Mouse (Mus musculus): ENCODE measurements at regions not wholly inside any gene's neighbourhood (a gene's known extent, or its start where the extent isn't known, plus 50 kb on each side); places are given as distances from the start of the nearest gene placed in this dataset.

DNA sequence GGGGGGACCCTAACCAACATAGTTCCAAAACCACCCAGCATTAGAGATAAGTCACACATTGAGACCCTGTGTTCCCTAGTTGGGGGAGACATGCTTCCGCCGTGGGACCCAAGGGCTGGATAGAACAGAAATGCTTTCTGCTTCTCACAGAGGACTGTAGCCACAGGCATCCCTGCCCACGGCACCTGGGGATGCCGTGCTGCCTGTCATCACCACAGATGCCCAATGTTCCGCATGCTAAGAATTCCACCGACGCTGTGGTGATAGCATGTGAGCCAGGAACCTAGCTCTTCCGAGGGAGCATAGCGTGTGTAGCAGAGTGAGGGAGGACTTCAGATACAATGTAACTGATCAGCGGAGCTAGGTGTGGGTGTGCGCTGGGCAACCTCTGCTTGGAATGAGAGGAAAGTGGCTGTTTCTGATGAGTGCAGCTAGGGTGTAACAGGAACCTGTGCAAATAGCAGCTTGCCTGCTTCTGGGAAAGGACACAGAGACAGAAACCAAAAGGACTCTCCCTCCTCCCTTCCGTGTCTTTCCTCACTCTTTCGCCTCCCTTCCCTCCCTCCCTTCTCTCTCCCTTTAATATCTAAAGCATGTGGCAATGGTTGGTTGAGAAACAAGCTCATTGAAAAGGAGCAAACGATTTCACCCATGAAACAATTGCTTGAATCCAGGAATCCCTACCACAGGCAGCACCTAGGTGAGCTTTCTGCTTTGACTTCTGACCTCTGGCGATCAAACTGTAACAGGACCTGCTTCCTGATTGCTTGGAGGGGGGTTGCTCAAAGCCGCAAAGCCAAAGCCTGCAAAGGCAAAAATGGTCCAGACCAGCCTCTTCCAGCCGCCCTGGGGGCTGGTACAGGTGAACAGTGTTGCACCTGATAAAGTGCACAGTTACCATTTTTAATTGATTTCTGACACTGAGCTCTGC, 102.3 kb downstream of the Gm26897 start:
- no peak for DNase-seq (ENCODE audit: low spot score in 2 of 2)

DNA sequence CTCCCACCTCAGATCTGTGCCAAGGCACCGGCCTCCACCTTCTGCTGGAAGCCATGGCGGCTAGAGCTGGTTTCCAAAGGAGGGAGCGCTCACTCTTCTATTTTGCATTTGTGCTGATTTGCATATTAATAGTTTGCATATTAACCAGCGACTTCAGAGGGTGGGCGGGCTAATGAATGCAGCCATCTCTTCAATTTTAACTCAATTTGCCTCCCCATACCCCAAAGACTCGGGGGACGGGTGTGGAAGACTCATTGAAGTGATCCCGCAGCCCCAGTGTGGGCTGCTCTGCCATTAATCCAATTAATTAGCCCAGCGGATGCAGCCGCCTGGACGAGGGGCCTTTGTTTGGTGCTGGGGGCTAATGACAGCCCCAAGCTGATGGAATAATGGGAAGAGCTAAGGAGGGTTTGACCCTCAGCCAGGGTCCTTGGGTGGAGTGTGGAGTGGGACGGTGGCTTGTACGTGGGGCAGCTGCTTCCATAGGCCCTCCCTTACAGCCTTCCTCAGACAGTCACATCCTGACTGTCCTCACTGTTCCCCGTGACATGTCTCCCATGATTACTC, 103.0 kb downstream of the Gm26897 start:
- no peak for DNase-seq (ENCODE audit: low spot score in 2 of 2)

DNA sequence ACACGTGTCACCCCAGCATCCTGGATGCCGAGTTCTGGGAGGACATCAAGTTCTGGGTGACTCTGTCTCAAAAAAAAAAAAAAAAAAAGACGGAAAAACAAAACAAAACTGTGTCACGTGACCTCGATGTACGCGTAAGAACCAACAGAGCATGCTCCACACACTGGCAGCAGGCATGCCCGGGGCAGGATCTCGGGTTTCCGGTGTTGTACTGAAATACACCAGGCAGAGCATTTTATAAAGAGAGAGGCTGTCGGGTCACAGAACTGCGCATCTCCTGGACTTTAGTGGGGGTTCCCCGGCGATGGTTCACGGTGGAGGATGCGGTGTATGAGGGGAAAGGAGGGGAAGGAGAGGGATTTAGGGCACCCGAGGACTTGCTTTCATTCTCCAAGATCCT, 108.7 kb downstream of the Gm26897 start:
- no peak for DNase-seq (ENCODE audit: low spot score in 2 of 2)

DNA sequence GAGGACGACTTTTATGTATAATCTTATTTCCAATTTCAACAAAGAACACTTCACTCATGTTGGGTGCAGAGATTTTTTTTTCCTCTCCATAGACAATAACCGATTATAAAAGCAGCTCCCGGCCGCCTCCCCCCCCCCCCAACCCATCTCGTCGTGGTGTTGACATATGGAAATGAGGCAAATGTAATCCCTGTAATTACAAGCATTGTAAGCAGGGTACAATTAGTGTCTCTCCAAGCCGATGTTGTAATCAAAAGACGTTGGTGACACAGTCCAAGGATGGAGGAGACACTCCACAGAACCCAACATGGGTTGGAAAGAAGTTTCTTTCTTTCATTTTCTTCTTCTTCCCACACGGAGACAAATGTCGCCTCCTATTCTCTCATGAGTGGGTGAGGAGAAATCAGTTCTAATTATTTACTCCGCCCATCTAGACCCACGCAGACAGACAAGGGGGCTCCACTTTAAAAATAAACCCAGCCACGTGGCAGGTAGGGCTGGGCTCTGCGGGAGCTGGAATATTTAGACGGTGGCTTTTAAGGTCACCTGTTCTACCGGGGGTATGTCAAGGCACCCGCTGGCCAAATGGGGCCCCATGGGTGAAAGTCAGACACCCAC, 110.0 kb downstream of the Gm26897 start:
- no peak for DNase-seq (ENCODE audit: low spot score in 2 of 2)

DNA sequence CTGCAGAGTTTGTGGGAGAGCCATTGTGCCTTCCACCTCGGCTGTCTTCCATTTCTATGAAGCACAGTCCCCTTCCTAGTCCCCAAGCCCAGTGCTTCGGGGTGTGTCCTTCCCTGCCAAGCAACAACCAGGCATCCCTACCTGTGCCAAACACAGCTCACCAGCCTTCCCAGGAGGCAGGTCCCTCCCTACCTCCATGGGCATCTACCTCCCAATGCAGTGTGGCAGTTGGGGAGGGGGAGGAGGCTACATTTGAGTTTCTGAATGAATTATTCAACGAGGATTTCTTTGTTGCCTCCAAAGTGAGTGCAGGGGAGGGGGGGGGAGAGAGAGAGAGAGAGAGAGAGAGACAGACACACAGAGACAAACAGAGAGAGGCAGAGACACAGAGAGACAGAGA, 110.8 kb downstream of the Gm26897 start:
- no peak for DNase-seq (ENCODE audit: low spot score in 2 of 2)

DNA sequence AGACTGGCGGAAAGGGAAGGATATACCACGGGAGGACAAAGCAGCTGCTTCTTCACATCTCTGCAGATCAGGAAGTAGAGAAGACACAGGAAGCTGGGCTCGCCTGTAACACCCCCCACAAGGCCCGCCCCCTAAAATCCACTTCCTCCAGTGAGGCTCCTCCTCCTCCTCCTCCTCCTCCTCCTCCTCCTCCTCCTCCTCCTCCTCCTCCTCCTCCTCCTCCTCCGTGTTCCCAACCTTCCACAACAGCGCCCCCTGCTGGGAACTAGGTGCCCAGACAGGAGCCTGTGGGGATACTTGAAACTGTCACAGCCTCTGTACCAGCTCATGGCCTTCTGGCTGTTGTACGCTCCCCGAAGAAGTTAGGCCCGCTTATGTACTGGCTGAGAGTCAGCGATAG, 115.2 kb downstream of the Gm26897 start:
- no peak for DNase-seq (ENCODE audit: low spot score in 2 of 2)

DNA sequence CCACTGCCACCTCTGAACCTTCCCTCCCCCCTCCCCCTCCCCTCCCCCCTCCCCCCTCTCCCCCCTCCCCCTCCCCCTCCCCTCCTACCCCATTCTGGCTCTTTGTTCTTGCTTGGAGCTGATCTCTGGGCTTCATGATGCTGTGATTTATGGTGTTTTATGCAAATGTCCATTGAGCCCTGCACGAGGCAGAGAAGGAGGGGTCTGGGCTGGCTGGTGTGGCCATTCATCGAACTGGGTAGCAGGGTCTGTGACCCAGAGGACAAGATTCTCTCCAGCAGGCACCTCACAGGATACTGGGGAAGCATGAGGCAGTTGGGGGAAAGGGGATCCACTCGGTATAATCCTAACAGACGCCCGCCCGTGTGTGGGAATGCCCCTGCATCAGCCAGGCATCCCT, 119.0 kb downstream of the Gm26897 start:
- DNase-seq (ENCODE audit: low spot score in 2 of 2) = no peak

DNA sequence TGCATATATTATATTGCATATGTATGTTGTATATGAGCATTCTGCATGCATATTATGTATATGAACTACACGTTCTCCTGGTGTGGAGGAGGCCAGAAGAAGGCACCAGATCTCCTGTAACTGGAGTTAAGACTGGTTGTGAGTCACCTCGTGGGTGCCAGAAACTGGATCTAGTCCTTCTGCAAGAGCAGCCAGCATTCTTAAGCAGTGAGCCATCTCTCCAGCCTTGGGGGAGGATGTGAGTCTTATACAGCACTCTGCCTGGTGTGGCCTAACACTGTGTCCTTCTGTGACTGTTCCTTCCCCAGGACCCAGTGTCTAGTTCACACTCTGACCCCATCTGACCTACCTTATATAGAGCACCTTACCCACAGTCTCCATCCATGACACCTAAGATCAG, 121.6 kb downstream of the Gm26897 start:
- no peak for DNase-seq (ENCODE audit: low spot score in 2 of 2)

DNA sequence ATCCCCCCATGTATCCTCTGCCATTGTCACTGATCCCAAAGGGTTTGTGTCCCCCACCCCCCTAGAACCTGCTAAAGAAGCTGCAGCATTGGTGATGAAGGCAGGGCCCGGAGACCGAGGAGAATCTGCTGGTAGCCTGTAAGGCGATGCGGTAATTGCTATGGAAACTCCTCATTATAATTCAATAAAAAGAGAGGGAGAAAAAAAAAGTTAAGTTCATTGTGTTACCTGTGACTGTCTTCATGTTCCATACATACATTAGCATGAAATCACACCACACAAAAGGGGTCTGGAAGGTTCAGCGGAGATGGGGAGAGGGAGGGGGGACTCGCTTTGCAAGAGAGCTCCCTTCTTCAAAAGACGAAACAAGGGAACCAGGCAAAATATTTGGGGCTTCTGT, 123.5 kb downstream of the Gm26897 start:
- DNase-seq (ENCODE audit: low spot score in 2 of 2) = no peak

DNA sequence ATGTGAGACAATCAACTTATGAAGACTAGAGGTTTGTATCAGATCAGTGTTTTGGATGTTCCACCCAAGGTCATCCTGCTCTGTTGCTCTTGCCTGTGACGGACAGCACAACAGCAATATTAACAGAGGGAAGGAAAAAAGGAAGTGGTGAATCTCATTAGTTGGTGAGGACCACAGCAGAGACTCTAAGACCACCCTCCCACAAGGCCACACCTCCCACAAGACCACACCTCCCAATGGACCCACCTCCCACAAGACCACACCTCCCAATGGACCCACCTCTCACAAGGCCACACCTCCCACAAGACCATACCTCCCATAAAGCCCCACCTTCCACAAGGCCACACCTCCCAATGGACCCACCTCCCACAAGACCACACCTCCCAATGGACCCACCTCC, 126.7 kb downstream of the Gm26897 start:
- no peak for DNase-seq (ENCODE audit: low spot score in 2 of 2)

DNA sequence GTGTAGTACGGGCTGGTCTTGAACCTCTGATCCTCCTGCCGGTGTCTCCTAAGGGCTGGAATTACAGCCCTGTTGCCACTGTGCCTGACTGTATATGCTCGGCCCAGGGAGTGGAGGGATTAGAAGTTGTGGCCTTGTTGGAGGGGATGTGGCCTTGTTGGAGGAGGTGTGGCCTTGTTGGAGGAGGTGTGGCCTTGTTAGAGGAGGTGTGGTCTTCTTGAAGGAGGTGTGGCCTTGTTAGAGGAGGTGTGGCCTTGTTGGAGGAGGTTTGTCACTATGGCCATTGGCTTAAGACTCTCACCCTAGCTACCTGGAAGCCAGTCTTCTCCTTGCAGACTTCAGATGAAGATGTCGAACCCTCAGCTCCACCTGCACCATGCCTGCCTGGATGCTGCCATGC, 128.6 kb downstream of the Gm26897 start:
- DNase-seq (ENCODE audit: low spot score in 2 of 2) = no peak

DNA sequence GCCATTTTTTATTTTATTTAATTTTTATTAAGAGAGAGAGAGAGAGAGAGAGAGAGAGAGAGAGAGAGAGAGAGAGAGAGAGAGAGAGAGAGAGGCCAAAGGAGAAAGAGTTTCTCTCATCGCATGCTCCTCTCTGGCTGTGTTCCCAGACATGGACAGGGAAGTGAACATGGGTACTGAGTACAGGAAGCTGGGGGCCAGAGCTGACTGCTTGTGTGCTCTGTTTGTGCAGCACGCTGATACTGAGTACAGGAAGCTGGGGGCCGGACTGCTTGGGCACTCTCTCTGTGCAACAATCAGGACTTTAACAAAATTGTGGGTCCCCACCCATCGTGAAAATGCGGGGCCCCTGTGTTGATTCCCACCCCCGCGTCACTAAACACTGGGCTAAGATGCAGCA, 130.2 kb downstream of the Gm26897 start:
- DNase-seq (ENCODE audit: low spot score in 2 of 2) = no peak

DNA sequence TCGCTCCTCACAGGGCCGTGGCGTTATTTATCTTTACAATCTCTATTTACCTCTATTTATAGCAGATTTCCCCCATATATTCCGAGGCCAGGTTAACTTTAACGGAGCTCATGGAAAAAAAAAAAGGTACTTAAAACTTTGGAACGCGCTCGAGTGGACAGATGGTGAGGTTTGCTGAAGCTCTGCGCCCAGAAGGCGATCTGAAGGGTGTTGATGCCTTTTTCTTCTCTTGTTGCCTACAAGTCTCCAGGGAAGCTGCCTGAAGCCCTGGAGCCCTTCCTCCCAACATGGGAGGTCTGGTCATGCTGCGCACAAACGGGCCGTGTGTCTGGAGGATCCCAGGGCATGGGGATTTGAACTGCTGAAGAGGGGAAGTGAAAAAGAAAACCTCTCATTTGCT, 130.9 kb downstream of the Gm26897 start:
- peak in 1 of 2 experiments; percentile 12 for DNase-seq (ENCODE audit: low spot score in 2 of 2)

DNA sequence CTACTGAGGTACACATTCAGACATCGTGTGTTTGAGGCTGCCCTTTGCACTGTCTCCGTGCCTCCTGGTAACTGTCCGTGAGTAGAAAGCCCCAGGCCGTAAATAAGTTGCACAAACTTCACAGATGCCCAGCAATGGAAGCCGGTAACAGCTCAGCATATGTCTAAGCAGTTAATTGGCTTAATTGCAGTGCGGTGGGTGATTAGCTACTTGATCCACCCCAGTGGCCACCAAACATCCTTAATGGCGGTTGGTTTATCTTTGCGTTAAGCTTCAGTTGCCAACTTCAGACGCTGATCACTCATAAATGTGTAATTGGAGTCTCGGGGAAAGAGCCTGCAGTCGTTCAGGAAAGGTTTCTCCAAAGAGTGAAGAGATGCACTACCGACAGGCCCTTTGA, 135.3 kb downstream of the Gm26897 start:
- no peak for DNase-seq (ENCODE audit: low spot score in 2 of 2)

DNA sequence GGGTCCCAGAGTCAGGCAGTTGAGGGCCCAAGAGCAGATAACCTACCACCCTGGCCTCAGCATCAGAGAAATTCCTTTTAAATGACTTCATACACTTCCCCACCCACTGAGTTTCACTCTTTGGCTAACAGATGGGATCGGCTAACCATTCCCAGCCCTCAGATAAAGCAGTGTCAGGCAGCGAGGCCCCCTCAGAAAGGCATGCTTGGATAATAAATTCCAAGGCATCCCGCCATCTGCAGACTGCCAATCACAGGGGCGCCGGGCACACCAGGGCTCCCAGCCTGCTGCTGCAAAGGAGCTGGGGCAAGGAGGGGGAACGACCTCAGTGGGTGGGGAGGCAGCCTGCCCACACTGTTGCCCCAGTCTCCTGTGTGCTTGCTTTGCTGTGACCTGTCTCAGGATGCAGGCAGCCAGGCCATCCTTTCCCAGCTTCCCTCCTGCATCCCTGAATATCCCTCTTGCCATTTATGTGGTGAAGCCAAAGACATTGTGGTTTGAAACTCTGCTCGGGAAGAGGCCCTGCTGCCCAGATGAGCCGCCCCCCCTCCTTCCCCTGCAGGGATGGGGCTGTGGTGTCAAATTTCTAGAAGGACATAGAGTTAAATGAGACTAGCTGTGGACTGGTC, 143.6 kb downstream of the Gm26897 start:
- no peak for DNase-seq (ENCODE audit: low spot score in 2 of 2)

DNA sequence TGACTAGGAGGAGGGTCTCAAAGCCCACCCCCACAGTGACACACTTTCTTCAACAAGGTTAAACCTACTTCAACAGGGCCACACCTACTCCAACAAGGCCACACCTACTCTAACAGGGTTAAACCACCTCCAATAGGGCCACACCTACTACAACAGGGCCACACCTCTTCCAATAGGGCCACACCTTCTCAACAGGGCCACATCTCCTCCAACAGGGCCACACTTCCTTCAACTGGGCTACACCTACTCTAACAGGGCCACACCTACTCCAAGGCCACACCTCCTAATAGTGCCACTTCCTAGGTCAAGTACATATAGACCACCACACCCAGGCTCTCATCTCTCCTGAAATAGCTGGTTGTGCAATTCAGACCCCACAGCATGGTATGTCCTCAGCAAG, 145.3 kb downstream of the Gm26897 start:
- no peak for DNase-seq (ENCODE audit: low spot score in 2 of 2)

DNA sequence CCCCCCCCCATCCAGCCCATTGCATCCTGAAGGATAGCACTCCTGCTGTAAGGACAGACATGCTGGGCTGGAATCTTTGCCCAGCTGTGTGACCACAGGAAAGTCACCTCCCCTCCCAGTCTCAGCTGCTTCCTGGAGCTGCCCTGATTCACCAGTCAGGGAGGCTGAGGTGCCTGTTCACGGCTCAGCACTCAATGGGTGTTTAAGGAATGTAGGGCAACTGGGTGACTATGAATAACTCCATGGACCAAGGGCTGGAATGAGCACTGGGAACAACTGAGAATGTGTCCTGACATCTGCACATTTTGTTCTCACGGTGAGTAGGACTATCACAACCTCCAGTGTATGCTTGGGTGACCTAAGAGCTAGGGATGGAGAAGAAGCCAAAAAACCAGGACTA, 146.5 kb downstream of the Gm26897 start:
- no peak for DNase-seq (ENCODE audit: low spot score in 2 of 2)

DNA sequence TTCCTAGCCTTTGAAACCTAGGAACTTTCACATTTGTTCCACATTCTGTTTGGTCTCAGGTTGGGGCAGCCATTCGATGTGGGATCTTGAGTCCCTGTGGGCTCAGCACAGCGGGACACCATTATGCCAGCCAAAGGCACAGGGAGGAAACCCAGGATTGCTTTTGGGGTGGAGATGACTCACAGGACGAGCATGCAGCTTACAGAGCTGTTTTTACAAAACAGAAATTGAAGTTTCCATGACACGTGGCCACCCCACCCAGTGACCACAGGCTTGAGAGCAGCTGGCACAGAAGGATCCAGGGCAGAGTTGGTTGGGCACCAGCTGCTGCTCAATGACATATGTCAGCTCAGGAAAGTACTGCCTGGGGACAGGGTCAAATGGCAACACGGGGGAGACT, 147.8 kb downstream of the Gm26897 start:
- no peak for DNase-seq (ENCODE audit: low spot score in 2 of 2)

DNA sequence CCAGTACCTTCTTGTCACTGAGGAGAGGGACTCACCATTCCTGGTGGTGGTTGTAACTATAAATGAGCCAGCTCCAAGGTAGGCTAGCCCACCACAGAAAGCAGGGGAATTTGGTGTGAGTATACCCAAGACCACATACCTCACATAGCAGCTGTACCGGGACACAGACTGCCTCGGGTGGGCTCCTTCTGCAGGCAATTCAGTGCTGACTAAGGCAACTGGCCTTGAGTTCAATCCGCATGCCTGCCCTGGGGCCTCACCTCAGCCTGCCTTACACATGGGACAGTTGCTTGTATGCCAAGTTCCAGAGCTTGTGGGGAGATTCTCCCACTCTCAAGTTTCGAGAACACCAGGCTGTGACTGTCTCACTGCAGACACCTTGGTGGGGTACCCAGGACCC, 153.6 kb downstream of the Gm26897 start:
- no peak for DNase-seq (ENCODE audit: low spot score in 2 of 2)

DNA sequence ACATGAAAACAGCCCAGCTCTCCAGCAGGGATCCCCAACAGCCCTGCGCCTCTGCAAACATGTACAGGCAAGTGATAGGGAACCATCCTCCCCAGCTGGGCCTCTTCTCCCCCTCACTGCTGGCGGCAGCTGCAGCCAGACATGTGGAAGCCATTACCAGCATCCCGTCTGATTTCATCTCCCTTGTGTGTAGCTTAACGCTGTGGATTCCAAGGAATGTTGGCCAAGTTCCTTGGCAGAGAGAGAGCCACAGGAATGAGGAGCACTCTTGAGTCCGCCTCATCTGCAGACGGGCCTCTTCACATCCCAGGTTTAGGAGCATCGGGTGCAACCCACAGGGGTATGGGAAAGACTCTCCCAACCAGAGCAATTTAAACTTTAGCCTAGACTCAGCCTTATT, 157.1 kb downstream of the Gm26897 start:
- DNase-seq (ENCODE audit: low spot score in 2 of 2) = no peak

DNA sequence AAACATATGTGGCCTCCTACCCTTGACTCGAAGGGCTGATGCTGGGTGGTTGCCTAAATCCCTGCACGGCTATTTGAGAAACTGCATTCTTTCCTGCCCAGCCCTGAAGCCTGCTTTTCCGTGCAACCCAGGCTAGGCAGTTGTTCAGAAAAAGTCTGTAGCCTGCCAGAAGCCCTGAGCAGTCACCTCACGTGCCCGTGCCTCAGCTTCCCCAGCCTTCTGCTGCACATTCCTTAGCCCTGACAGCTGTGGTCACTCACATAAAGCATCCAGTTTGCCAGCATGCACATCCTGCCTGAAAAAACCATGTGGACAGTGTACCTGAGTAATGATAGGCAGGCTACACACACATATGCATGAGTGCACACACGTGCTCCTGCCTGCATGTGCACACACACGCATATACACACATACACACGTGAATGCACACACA, 157.6 kb downstream of the Gm26897 start:
- DNase-seq (ENCODE audit: low spot score in 2 of 2) = no peak

DNA sequence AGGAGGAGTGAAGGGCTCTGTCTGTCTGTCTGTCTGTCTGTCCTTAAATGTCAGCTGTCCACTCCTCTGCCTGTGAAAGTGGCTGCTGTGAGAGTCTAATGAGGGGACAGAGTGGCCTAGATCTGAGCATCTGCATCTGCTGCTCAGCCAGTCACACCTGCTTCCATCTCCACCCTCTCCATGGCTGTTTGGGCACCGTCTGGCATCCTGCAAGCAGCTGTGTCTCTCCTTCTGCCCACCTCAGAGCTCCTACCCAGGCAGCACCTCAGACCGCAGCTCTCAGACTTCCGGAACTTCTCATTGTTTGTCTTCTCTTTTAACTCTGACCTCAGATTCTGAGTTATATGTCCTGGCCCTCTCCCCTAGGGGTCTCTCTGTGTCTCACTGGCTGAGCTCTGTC, 159.2 kb downstream of the Gm26897 start:
- DNase-seq (ENCODE audit: low spot score in 2 of 2) = no peak

DNA sequence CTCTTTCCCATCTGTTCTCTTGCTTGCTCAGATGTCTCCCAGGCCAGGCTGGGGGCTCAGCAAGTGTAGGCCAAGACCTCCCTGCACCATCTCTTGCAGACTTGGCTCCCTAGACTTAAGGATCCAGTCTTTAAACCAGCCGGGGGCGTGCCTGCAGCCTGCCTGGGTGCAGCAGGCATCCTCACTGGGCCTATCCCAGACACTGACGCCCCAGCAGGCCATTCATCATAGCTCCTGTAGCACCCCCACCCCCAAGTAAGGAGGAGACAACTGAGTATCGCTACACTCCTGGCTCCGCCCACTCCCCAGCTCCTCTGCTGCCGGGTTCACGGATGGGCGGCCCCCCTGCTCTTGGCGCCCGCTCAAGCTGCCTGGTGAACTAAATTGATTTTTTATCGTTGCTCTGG, 160.2 kb downstream of the Gm26897 start:
- DNase-seq (ENCODE audit: low spot score in 2 of 2) = peak; percentile 10 to 18
